Mouse (Mus musculus) hindbrain, postnatal 0 days (tissue): ENCODE results near the gene Zfhx2. TPM values are rescaled to one million over a fixed set of nuclear protein-coding genes. Genes with fewer than 3 reads are reported as not detected.

Source experiments
- ATAC-seq: fragments of 200-750 bp; cut with Nextera tagmentation; 2 replicates; pipeline ENCODE4 v1.8.0; 2017; ENCODE audit warnings: mild to moderate bottlenecking, moderate TSS enrichment, moderate library complexity
- DNase-seq: peaks from one replicate; pipeline ENCODE4 v3.0.0-alpha.2; 2015; ENCODE audit warnings: low spot score
- H3K27ac ChIP-seq: fragments of 300-500 bp; sonication (generic); 2 replicates; pipeline ENCODE4 v1.5.1; 2014; ENCODE audit warnings: mild to moderate bottlenecking
- H3K27me3 ChIP-seq: fragments of 300-500 bp; sonication (generic); 2 replicates; pipeline ENCODE4 v1.6.1; 2014; ENCODE audit warnings: low read length, mixed read lengths; ENCODE audit not compliant: insufficient read depth
- H3K36me3 ChIP-seq: fragments of 300-500 bp; sonication (generic); 2 replicates; pipeline ENCODE4 v1.6.1; 2014; ENCODE audit warnings: low read length, mixed read lengths; ENCODE audit not compliant: insufficient read depth
- H3K4me1 ChIP-seq: fragments of 300-500 bp; sonication (generic); 2 replicates; pipeline ENCODE4 v1.6.1; 2014; ENCODE audit warnings: antibody characterized with exemption, low read length, mixed read lengths; ENCODE audit not compliant: insufficient read depth
- H3K4me2 ChIP-seq: fragments of 300-500 bp; sonication (generic); 2 replicates; pipeline ENCODE4 v1.6.1; 2014; ENCODE audit warnings: low read depth, mild to moderate bottlenecking, low read length, moderate library complexity, mixed read lengths
- H3K4me3 ChIP-seq: fragments of 300-500 bp; sonication (generic); 2 replicates; pipeline ENCODE4 v1.5.1; 2014; ENCODE audit warnings: low read length
- H3K9ac ChIP-seq: fragments of 300-500 bp; sonication (generic); replicated peaks from 2 replicates; pipeline ENCODE4 v1.6.1; 2014; ENCODE audit warnings: mild to moderate bottlenecking, low read length, moderate library complexity, mixed read lengths
- H3K9me3 ChIP-seq: fragments of 300-500 bp; sonication (generic); 2 replicates; pipeline ENCODE4 v1.6.1; 2016; ENCODE audit warnings: low read length, mixed read lengths
- CTCF ChIP-seq: IDR thresholded peaks from 2 replicates; pipeline ENCODE4 v1.5.1; 2016; ENCODE audit warnings: antibody characterized with exemption, control low read depth, low read depth
- WGBS: fragments of 180-500 bp; shearing (Covaris S2); extraction: QIAGEN DNeasy Blood & Tissue Kit; methylation state at CpG from one replicate; pipeline ENCODE4 v1.1.7; 2014; 5-methylcytosine and 5-hydroxymethylcytosine counted together
- polyA plus RNA-seq: library from polyadenylated mRNA; unstranded; fragments of >200 nt; fragmentation: Nextera tagmentation; extraction: Ambion mirVana; gene quantifications from 2 replicates; pipeline ENCODE4 v1.2.1, GENCODE M21; 2015
- total RNA-seq: library from RNA; depleted of rRNA; stranded (reverse); fragments of >200 nt; gene quantifications from 2 replicates; pipeline ENCODE4 v1.2.3, GENCODE M21; 2014

Zfhx2 gene
- total and polyA plus RNA-seq, 2 experiments from 2014 or later, result 8.1 to 10.9 TPM

DNA sequence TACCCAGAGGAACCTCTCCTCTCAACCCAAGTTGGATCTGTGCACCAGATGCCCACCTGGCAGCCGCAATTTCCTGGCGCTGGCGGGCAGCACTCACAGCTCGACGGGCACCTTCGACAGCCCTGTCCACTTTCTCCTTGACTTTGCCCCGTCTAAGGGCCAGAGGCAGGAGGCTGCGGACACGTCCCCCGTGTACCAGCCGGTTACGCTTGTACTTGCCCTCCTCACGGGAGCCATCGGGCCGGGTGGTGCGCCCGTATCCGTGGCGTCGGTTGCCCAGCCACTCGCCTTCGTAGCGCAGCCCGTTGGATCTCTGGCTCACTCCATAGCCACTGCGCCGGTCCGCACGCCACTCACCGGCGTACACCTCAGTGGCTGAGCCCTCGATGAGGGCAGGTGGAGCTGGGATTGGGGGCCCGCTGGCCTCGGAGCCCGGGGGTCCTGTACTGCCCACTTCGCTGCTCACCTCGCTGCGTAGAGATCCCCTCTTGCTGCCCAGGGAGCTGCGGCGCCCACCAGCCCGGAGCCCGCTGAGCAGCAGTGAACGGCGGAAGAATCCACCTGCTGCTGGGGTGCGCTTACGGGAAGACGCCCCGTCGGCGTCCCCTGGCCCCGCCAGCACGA is 21.3 kb upstream of the Zfhx2 start:
- H3K4me1 ChIP-seq, result peaks cover 32% of the 10 kb centered on the region; the same call in 1 of the 2 replicates
- H3K9me3 ChIP-seq, result no peaks in the 10 kb centered on the region
- DNase-seq (no peak), ATAC-seq (no peak)
- H3K4me2 ChIP-seq, result peak overlapping the region; percentile 82
- TF ChIP-seq CTCF, result no peak
- no peaks in the 10 kb centered on the region for H3K36me3 ChIP-seq
- peak overlapping the region; percentile 94; the same call in 1 of the 2 replicates for H3K27ac ChIP-seq
- peak overlapping the region; percentile 80 for H3K4me3 ChIP-seq
- no peaks in the 10 kb centered on the region for H3K27me3 ChIP-seq
- H3K9ac ChIP-seq, result peak overlapping the region; percentile 88; the same call in 1 of the 2 replicates
- WGBS, result 74% methylated on average over 51 of the region's 51 CpGs

DNA sequence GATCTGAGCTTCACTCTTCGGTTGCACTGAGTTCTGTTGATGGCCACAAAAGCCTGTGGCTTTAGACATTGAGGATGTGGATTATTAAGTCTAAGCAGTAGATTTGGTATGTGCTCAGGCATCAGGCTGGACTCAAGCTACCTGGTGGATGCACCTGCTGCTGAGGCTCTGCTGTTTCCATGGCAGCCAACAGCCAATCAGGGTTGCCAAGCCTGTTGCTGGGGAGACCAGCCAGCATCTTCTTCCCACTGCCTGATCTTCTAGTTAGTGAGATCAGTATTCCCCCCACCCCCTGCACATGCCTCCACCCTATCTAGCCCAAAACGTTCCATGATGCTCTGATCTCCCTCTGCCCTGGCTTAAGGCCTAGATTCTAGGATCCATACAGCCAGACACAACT is 19.6 kb upstream of the Zfhx2 start:
- DNase-seq (peak; percentile 73), ATAC-seq (no peak)
- H3K4me2 ChIP-seq, result peak overlapping the region; percentile 11; the same call in 1 of the 2 replicates
- no peak overlapping the region for H3K9ac ChIP-seq
- WGBS, result 62% methylated on average over 2 of the region's 2 CpGs
- peaks cover 32% of the 10 kb centered on the region for H3K4me1 ChIP-seq
- TF ChIP-seq CTCF, result no peak
- no peak overlapping the region for H3K27ac ChIP-seq
- no peaks in the 10 kb centered on the region for H3K36me3 ChIP-seq
- H3K9me3 ChIP-seq, result no peaks in the 10 kb centered on the region
- no peak overlapping the region for H3K4me3 ChIP-seq
- H3K27me3 ChIP-seq, result no peaks in the 10 kb centered on the region

DNA sequence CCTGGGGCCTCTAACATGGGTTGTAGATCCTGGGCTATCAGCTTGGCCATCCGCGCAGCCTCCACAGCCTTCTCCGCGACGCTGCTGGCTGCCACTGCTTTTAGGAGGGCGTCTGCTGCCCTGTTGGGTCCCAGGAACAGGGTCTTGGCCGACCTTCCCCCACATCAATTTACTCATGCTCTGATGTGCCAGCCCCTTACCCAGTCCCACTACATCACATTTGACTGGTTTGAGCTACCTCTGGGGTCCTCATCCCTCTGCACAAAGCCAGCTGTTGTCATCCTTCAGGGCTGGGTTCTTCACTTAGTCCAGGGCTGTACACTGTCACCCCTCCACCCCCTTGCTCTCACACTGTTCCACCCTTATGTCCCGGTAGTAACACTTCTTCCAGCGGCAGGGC is 18.0 kb upstream of the Zfhx2 start:
- peak overlapping the region; percentile 77 for H3K27ac ChIP-seq
- no peaks in the 10 kb centered on the region for H3K36me3 ChIP-seq
- H3K4me2 ChIP-seq, result no peak overlapping the region
- H3K9ac ChIP-seq, result peak overlapping the region; percentile 33; the same call in 1 of the 2 replicates
- DNase-seq (no peak), ATAC-seq (no peak)
- WGBS, result 35% methylated on average over 9 of the region's 9 CpGs
- H3K4me1 ChIP-seq, result peaks cover 43% of the 10 kb centered on the region
- no peak for TF ChIP-seq CTCF
- no peak overlapping the region for H3K4me3 ChIP-seq
- H3K27me3 ChIP-seq, result no peaks in the 10 kb centered on the region
- H3K9me3 ChIP-seq, result no peaks in the 10 kb centered on the region

DNA sequence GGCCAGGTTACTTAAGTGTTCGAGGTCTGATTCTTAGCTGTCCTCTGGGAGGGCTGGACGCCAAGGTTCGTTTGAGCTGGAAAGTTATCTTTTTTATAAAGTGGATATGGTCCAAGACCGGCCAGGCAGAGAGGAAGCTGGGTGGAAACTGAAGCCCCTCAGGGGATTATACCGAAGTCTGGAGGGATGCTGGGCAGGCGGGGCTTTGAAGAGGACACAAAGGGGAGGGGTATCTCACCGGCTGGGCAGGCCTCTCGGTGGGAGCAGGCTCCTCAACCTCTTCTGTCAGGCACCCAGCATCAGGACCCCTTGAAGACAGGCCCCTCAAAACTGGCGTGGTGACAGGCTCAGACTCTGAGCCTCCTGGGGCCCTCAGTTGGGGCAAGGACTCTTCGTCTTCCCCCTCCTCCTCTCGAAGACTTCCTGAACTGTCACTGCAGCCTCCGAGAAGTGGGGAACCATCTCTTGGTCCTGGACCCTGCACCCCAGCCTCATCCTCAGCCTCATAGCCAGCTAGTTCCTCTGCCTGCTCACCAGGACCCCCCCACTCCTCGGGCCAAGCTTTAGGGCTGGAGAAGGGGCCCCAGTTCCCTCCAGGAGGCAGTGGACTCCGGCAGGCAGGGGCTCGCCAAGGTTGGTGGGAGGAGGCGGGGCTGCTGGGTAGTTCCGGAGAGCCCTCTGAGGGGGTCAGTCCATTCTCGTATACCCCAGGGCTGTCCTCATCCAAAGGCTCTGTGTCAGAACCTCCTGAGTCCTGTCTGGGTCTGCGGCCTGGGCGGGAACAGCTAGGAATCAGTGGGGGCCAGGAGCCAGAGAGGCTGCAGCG is 17.1 kb upstream of the Zfhx2 start:
- Histone ChIP-seq H3K27ac (peak overlapping the region; percentile 77), H3K4me3 (no peak overlapping the region), H3K9me3 (no peaks in the 10 kb centered on the region), H3K4me2 (peak overlapping the region; percentile 16; the same call in 1 of the 2 replicates), H3K36me3 (no peaks in the 10 kb centered on the region), H3K27me3 (no peaks in the 10 kb centered on the region), H3K4me1 (peaks cover 41% of the 10 kb centered on the region), H3K9ac (peak overlapping the region; percentile 33; the same call in 1 of the 2 replicates)
- WGBS, result 10% methylated on average over 21 of the region's 21 CpGs
- ATAC-seq (0 out of 2 replicates have a peak, but pooled peaks have one; percentile 0), DNase-seq (no peak)
- TF ChIP-seq CTCF, result no peak

DNA sequence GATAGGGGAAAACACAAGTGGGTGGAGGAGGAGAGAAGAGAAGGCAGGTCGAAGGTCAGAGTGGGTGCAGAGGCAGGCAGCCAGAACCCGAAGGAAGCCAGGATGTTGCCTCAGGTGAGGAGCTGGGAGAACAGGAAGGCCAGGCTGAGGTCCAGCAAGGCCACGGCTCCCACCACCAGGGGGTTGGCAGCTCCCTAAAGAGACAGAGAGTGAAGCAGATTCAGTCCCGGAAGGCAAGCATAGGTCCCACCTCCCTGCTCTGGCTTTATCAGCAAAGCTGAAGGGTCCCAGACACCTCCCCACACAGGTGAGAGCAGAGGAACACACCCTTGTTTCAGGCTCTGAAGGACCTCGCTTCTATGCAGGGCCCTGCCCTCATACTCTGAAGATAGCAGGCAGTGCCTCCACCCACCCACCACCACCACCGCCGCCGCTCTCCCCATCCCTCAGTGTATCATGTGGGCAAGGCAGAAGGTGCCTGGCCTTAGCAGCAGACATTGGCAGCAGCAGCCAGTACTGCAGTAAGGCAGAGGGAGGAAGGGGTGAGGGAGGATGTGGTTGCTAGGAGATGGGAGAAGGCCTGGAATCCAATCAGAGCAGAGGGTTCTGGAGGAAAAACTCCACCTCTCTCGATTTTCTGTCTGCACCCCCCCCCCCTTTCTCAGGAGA is 16.2 kb upstream of the Zfhx2 start:
- H3K36me3 ChIP-seq, result no peaks in the 10 kb centered on the region
- H3K4me3 ChIP-seq, result no peak overlapping the region

DNA sequence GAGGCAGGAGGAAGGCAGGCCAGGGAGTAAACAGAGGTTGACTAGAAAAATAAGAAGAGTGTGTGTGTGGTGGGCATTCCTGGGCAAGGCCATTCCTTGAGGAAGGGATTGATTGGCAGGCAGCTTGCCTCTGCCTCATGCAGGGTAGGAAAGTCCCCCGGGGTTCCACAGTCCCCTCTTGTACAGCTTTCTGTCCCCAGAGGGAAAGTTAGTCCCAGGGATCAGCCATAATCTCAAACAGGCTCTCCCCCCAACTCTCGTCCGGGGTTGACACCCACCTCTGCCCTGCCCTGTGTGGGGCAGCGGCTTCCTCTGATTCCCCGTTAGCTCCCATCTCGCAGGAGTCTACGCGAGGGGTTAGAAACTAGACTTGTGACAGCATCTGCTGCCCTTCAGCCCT is 14.9 kb upstream of the Zfhx2 start:
- 61% methylated on average over 8 of the region's 8 CpGs for WGBS
- no peak overlapping the region for H3K4me2 ChIP-seq
- no peak for ATAC-seq
- DNase-seq, result no peak
- peaks cover 30% of the 10 kb centered on the region for H3K4me1 ChIP-seq
- H3K27me3 ChIP-seq, result no peaks in the 10 kb centered on the region
- no peaks in the 10 kb centered on the region for H3K9me3 ChIP-seq
- peak overlapping the region; percentile 45; the same call in 1 of the 2 replicates for H3K27ac ChIP-seq
- H3K36me3 ChIP-seq, result no peaks in the 10 kb centered on the region
- TF ChIP-seq CTCF, result no peak
- H3K4me3 ChIP-seq, result no peak overlapping the region
- H3K9ac ChIP-seq, result no peak overlapping the region

More for the DNA sequence above, 16.2 kb upstream of the Zfhx2 start:
- H3K9ac ChIP-seq, result 0 out of 2 replicates have a peak overlapping the region, but pooled peaks have one; percentile 30
- H3K4me1 ChIP-seq, result peaks cover 32% of the 10 kb centered on the region
- H3K27me3 ChIP-seq, result no peaks in the 10 kb centered on the region
- ATAC-seq (peak; percentile 86), DNase-seq (peak; percentile 90)
- peak; percentile 30; the same call in 1 of the 2 replicates for TF ChIP-seq CTCF
- WGBS, result 20% methylated on average over 8 of the region's 9 CpGs
- H3K4me2 ChIP-seq, result peak overlapping the region; percentile 28; the same call in 1 of the 2 replicates
- no peaks in the 10 kb centered on the region for H3K9me3 ChIP-seq
- H3K27ac ChIP-seq, result peak overlapping the region; percentile 82
